Comparison of ENCODE assay signal across 8 mouse cellular contexts in the genomic region with DNA sequence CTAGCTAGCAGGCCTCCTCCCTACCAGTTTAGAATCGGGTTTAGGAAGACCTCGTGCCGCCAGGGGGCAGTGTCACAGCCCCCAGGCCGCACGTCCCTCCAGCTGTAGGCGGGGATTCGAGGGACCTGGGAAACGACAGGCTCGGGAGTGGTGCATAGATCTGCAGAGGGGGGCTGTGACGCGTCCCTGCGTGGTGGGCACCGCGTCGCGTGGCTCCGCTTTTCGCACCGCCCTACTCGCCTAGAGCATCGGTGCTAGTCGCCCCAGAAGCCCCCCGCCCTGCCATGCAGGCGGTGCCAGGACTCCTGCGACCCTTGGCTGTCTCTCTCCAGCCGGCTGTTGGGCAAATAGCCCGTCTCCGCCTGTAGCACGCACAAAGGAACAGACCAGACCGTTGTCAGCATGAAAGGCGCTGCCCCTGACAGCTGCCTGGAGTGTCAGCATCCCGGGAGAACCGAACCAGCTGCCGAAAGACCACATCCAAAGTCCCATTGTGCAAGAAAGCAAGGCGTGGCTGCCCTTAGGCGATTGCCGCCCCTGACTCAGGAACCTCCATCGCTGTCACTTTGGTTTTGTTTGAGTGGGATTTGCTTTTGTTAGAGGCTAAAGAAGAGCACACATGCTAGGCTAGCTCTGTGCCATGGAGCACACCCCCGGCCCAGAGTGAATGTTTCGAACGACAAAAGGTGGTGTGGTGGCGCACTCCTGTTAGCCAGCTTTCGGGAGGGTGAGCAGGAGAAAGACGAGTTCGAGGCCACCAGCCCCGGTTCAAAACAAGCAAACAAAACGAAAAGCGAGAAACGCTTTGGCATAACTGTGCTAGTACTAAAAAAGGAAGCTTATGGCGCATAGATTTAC. TPM values are rescaled to one million over a fixed set of nuclear protein-coding genes. Genes with fewer than 3 reads are reported as not detected.
DNase-seq lines count a peak whose midpoint lies in the region; ATAC-seq and TF ChIP-seq lines count a peak whose summit lies in the region.

No protein-coding gene starts in this region.

- peak; percentile 77 for ATAC-seq in Patski
- ATAC-seq in hindbrain, embryonic 13.5 days (ENCODE audit: low FRiP score): peak; percentile 96

- DNase-seq in Patski (ENCODE audit: low read depth, low spot score): no peak
- peak; percentile 98 for DNase-seq in cerebellum, adult 9-11 months
- peak; percentile 87 to 94 for DNase-seq in frontal cortex, postnatal 14 days (ENCODE audit: low spot score in 2 of 2)
- DNase-seq in layer of hippocampus, postnatal 25 days (ENCODE audit: extremely low spot score in 1 of 2, low spot score in 1 of 2): peak; percentile 78 to 80
- peak; percentile 86 for DNase-seq in lung, postnatal 14 days
- peak; percentile 83 for DNase-seq in ovary, postnatal 36 days (ENCODE audit: low spot score)
- DNase-seq in thymus, postnatal 14 days: peak; percentile 90

- H3K36me3 ChIP-seq in hindbrain, embryonic 13.5 days: no peaks in the 10 kb centered on the region

- peak overlapping the region; percentile 45 for H3K4me3 ChIP-seq in hindbrain, embryonic 13.5 days

- no peaks in the 10 kb centered on the region for H3K27me3 ChIP-seq in Patski
- H3K27me3 ChIP-seq in hindbrain, embryonic 13.5 days: peaks cover 17% of the 10 kb centered on the region; the same call in 1 of the 2 replicates

- no peak for TF ChIP-seq CTCF in Patski (IDR thresholded peaks at IDR 0.05)

- peaks cover 39% of the 10 kb centered on the region for H3K4me1 ChIP-seq in hindbrain, embryonic 13.5 days (replicated peaks)

- H3K9me3 ChIP-seq in hindbrain, embryonic 13.5 days: no peaks in the 10 kb centered on the region

- peak overlapping the region; percentile 80 for H3K4me2 ChIP-seq in hindbrain, embryonic 13.5 days

- CTCF ChIA-PET in Patski (lab: Charles Lee): interaction anchor here (0.7 to 2.5 kb wide), 5 partner anchors 10 to 138 kb away, joined by 3 to 11 read pairs (median 3); no protein-coding TSS in a partner anchor

- POLR2A ChIA-PET in Patski (lab: Charles Lee): interaction anchor here (0.8 kb wide), 1 partner anchor 13 kb away, joined by 3 read pairs; no protein-coding TSS in a partner anchor

- H3K27ac ChIP-seq in hindbrain, embryonic 13.5 days: peak overlapping the region; percentile 98

- in situ Hi-C loops in Patski (cut with MboI; ENCODE audit: low pct_unique_long_range_greater_than_20kb): no loop called here

- H3K9ac ChIP-seq in hindbrain, embryonic 13.5 days: peak overlapping the region; percentile 80

- WGBS in hindbrain, embryonic 13.5 days: under 1% methylated on average over 50 of the region's 50 CpGs

RNA-seq across cellular contexts. Expression of a gene that starts 0.6 kb away (rescaled TPM):
- 0.35 TPM for polyA plus RNA-seq in Patski (2021)
- 2.3 and 3.4 TPM in 2 replicates for polyA plus RNA-seq in hindbrain, embryonic 13.5 days (2015; fragmentation: Nextera tagmentation; extraction: Ambion mirVana)
- total RNA-seq in layer of hippocampus, postnatal 25 days (2021): 10 to 100 TPM; 15.4 to 20.9 TPM

RNA-seq across cellular contexts. Expression of a gene that starts 15.2 kb away (rescaled TPM):
- 39.1 TPM for polyA plus RNA-seq in Patski (2021)
- 105 and 113 TPM in 2 replicates for polyA plus RNA-seq in hindbrain, embryonic 13.5 days (2015; fragmentation: Nextera tagmentation; extraction: Ambion mirVana)
- 10 to 100 TPM; 42.2 to 49.5 TPM for total RNA-seq in layer of hippocampus, postnatal 25 days (2021)

RNA-seq across cellular contexts. Expression of a gene that starts 15.2 kb away (rescaled TPM):
- polyA plus RNA-seq in Patski (2021): 114 TPM
- 107 and 112 TPM in 2 replicates for polyA plus RNA-seq in hindbrain, embryonic 13.5 days (2015; fragmentation: Nextera tagmentation; extraction: Ambion mirVana)
- 10 to 100 TPM; 49.9 to 55.3 TPM for total RNA-seq in layer of hippocampus, postnatal 25 days (2021)

RNA-seq across cellular contexts. Expression of a gene that starts 54.5 kb away (rescaled TPM):
- polyA plus RNA-seq in Patski (2021): 0.31 TPM
- polyA plus RNA-seq in hindbrain, embryonic 13.5 days (2015; fragmentation: Nextera tagmentation; extraction: Ambion mirVana): 0.22 and 0.31 TPM in 2 replicates
- total RNA-seq in layer of hippocampus, postnatal 25 days (2021): under 1 TPM; 0.16 to 0.17 TPM
